Mouse (Mus musculus): Measurements from ENCODE around the gene Arl2bp.

GRCm38 (mm10) chr8:94674384-94674783 is 8.0 kb downstream of the Arl2bp start:
- TF ChIP-seq POLR2A (IDR thresholded peaks at IDR 0.05; ENCODE audit: control insufficient read depth, low read depth, low read length) (no peak), CTCF (IDR thresholded peaks at IDR 0.05; ENCODE audit: control insufficient read depth, insufficient read depth, insufficient replicate concordance, low read depth, low read length) (no peak)

Data from testis, adult 2 months (tissue).